Mouse (Mus musculus): ENCODE data around the gene Casp7. TPM values are rescaled to one million over a fixed set of nuclear protein-coding genes. Genes with fewer than 3 reads are reported as not detected.
A peak's percentile ranks its signal among the peaks of the same experiment; 100 is the strongest.
"Not testable (repeated sequence)": the region's sequence is repeated elsewhere in the genome, so short reads cannot be mapped to it uniquely, and the experiment has no call there.

Casp7 gene
- polyA plus RNA-seq, 1 experiment from 2014 or later, result 16.7 TPM

GRCm38 (mm10) chr19:56406581-56406980 is 9.7 kb downstream of the Casp7 start:
- ATAC-seq (ENCODE audit: low FRiP score), result no peak
- WGBS, result 89% methylated on average over 7 of the region's 7 CpGs
- no peak overlapping the region for H3K4me3 ChIP-seq
- no peak overlapping the region for H3K9ac ChIP-seq
- no peak overlapping the region for H3K4me2 ChIP-seq (replicated peaks)
- H3K27ac ChIP-seq, result no peak overlapping the region
- 0 out of 2 replicates have a peak, but pooled peaks cover 2% of the 10 kb centered on the region for H3K4me1 ChIP-seq
- no peaks in the 10 kb centered on the region for H3K27me3 ChIP-seq
- H3K9me3 ChIP-seq (replicated peaks), result no peaks in the 10 kb centered on the region
- H3K36me3 ChIP-seq, result no peaks in the 10 kb centered on the region; the same call in 1 of the 2 replicates

GRCm38 (mm10) chr19:56409884-56410283 is 13.0 kb downstream of the Casp7 start:
- ATAC-seq (ENCODE audit: low FRiP score); H3K4me1 ChIP-seq; H3K9me3 ChIP-seq (replicated peaks); H3K27ac ChIP-seq; H3K4me3 ChIP-seq; H3K9ac ChIP-seq; H3K27me3 ChIP-seq; H3K36me3 ChIP-seq; H3K4me2 ChIP-seq (replicated peaks): not testable (repeated sequence)
- 100% methylated on average over 4 of the region's 4 CpGs for WGBS

DNA sequence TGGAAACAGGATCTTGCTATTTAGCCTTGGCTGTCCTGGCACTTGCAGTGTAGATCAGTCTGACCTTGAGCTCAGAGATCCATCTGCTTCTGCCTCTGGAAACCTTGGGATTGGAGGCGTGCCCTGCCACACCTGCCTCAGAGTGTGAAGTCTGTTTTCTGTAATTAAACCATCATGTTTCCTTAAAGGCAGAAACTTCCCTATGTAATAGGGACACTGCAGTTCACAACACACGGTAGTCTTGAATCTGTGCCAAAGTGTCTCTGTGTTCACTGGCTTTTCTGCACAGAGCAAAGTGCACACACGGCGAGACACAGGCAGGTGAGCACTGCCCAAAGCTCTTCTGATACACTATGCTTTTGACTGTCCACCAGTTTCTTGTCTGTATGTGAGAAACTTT is 21.5 kb downstream of the Casp7 start:
- no peak for ATAC-seq (ENCODE audit: low FRiP score)
- Histone ChIP-seq H3K27ac (no peak overlapping the region), H3K9me3 (replicated peaks) (no peaks in the 10 kb centered on the region), H3K9ac (no peak overlapping the region), H3K4me3 (no peak overlapping the region), H3K27me3 (no peaks in the 10 kb centered on the region), H3K4me1 (peaks cover 5% of the 10 kb centered on the region), H3K4me2 (replicated peaks) (no peak overlapping the region), H3K36me3 (no peaks in the 10 kb centered on the region)
- WGBS, result 92% methylated on average over 4 of the region's 4 CpGs

DNA sequence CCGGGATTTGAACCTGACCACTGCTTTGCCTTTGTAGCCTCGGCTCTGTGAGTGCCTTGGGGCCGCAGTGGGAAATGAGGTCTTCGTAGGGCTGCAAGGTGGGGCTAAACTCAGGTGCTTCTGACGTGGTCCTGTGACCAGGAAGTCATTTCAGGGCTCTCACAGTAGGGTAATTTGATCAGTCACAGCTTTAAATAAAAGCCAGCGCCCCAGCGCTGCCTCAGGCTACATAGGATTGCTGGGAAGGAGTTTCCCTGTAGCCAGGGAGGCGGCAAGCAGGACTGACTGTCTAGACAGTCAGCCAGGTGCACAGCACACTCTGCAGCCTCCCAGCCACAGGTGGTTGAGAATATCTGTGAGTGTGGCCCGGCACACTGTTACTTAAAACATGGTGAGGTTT is 22.5 kb downstream of the Casp7 start:
- ATAC-seq (ENCODE audit: low FRiP score), result no peak
- no peaks in the 10 kb centered on the region for H3K36me3 ChIP-seq
- H3K27ac ChIP-seq, result no peak overlapping the region
- no peaks in the 10 kb centered on the region for H3K27me3 ChIP-seq
- no peak overlapping the region for H3K4me3 ChIP-seq
- 70% methylated on average over 9 of the region's 9 CpGs for WGBS
- no peak overlapping the region for H3K9ac ChIP-seq
- no peak overlapping the region for H3K4me2 ChIP-seq (replicated peaks)
- peaks cover 10% of the 10 kb centered on the region for H3K4me1 ChIP-seq
- no peaks in the 10 kb centered on the region for H3K9me3 ChIP-seq (replicated peaks)

DNA sequence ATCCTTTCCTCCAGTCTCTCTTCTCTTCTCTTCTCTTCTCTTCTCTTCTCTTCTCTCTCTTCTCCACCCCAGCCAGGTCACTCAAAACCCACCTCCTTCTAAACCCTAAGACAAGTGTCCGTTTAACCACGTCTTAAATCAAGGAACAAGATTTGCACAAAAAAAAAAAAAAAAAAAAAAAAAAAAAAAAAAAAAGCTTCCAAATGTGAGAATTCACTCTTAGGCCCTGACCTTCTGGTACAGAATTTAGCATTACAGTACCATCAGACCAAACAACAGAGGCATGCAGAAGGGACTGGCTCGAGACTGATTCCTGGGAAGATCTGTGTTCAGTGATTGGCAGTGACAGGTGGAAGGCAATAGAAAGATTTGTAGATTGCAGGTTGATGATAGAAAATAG is 23.4 kb downstream of the Casp7 start:
- Histone ChIP-seq H3K27ac (no peak overlapping the region), H3K9me3 (replicated peaks) (no peaks in the 10 kb centered on the region), H3K9ac (no peak overlapping the region), H3K4me1 (peaks cover 10% of the 10 kb centered on the region), H3K36me3 (no peaks in the 10 kb centered on the region), H3K27me3 (no peaks in the 10 kb centered on the region), H3K4me3 (no peak overlapping the region), H3K4me2 (replicated peaks) (no peak overlapping the region)
- no peak for ATAC-seq (ENCODE audit: low FRiP score)
- 93% methylated on average over 3 of the region's 3 CpGs for WGBS

- no peak overlapping the region for H3K27ac ChIP-seq
- H3K9me3 ChIP-seq (replicated peaks), result no peaks in the 10 kb centered on the region
- 30% methylated on average over 14 of the region's 14 CpGs for WGBS
- no peak for ATAC-seq (ENCODE audit: low FRiP score)
- H3K4me3 ChIP-seq, result no peak overlapping the region
- H3K9ac ChIP-seq, result no peak overlapping the region
- H3K4me1 ChIP-seq, result peaks cover 10% of the 10 kb centered on the region
- peak overlapping the region; percentile 5; the same call in 1 of the 2 replicates for H3K4me2 ChIP-seq (replicated peaks)
- no peaks in the 10 kb centered on the region for H3K27me3 ChIP-seq
- no peaks in the 10 kb centered on the region for H3K36me3 ChIP-seq
These were observed 25.8 kb downstream of the Casp7 start for GRCm38 (mm10) chr19:56422476-56423338.

DNA sequence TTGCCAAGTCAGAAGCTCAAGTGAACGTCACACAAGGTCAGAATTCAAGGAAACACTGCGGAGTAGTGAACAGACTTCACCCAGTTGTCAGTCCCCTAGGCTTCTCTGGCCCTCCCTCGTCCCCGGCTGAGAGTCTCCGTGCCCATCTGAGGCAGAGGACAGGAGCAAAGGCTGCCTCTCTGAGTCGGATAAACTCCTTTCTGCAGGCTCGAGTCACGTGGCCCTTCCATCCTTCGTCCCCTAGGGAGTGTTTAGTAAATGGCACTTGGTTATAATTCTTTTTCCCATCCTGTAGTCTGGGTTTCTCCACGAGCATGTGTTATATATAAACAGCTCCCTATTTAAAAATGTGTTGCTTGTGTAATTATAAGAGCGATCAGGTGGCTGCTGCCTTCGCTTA is 26.4 kb downstream of the Casp7 start:
- peaks cover 10% of the 10 kb centered on the region for H3K4me1 ChIP-seq
- no peak overlapping the region for H3K4me3 ChIP-seq
- H3K27ac ChIP-seq, result no peak overlapping the region
- no peak overlapping the region for H3K9ac ChIP-seq
- no peaks in the 10 kb centered on the region for H3K27me3 ChIP-seq
- no peaks in the 10 kb centered on the region for H3K36me3 ChIP-seq
- H3K4me2 ChIP-seq (replicated peaks), result 0 out of 2 replicates have a peak overlapping the region, but pooled peaks have one; percentile 4
- no peak for ATAC-seq (ENCODE audit: low FRiP score)
- WGBS, result 57% methylated on average over 12 of the region's 12 CpGs
- H3K9me3 ChIP-seq (replicated peaks), result no peaks in the 10 kb centered on the region

GRCm38 (mm10) chr19:56424606-56425395 is 27.9 kb downstream of the Casp7 start:
- no peak overlapping the region for H3K4me3 ChIP-seq
- no peak for ATAC-seq (ENCODE audit: low FRiP score)
- H3K4me2 ChIP-seq (replicated peaks), result no peak overlapping the region
- peaks cover 10% of the 10 kb centered on the region for H3K4me1 ChIP-seq
- H3K27me3 ChIP-seq, result no peaks in the 10 kb centered on the region
- no peak overlapping the region for H3K27ac ChIP-seq
- no peaks in the 10 kb centered on the region for H3K9me3 ChIP-seq (replicated peaks)
- H3K9ac ChIP-seq, result no peak overlapping the region
- H3K36me3 ChIP-seq, result no peaks in the 10 kb centered on the region
- WGBS, result 76% methylated on average over 17 of the region's 17 CpGs

DNA sequence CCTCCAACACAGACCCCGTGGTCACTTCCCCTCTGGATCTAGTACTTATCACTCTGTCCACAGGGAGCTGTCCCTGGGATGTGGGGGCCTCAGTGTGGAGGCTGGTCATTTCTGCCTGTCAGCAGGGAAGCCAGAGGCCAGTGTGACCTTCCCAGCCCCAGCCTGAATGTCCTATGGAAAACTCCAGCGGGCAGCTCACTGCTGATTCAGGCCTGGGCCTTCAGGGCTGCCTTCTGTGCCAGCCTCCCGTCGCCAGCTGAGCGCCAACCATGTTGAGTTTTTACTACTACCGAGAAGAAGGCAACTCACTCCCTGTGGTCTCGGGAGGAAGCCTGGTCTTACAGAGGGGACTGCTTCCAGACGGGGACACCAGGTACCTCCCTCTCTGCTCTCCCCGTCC is 28.6 kb downstream of the Casp7 start:
- Histone ChIP-seq H3K4me2 (replicated peaks) (no peak overlapping the region), H3K36me3 (no peaks in the 10 kb centered on the region), H3K9ac (no peak overlapping the region), H3K9me3 (replicated peaks) (no peaks in the 10 kb centered on the region), H3K4me1 (peaks cover 10% of the 10 kb centered on the region), H3K4me3 (no peak overlapping the region), H3K27me3 (no peaks in the 10 kb centered on the region), H3K27ac (no peak overlapping the region)
- ATAC-seq (ENCODE audit: low FRiP score), result no peak
- WGBS, result 56% methylated on average over 9 of the region's 9 CpGs

- Histone ChIP-seq H3K4me3 (no peak overlapping the region), H3K9me3 (replicated peaks) (no peaks in the 10 kb centered on the region), H3K27ac (no peak overlapping the region), H3K4me1 (peaks cover 2% of the 10 kb centered on the region; the same call in 1 of the 2 replicates), H3K9ac (no peak overlapping the region), H3K36me3 (no peaks in the 10 kb centered on the region), H3K4me2 (replicated peaks) (no peak overlapping the region), H3K27me3 (no peaks in the 10 kb centered on the region)
- no peak for ATAC-seq (ENCODE audit: low FRiP score)
- WGBS, result 69% methylated on average over 8 of the region's 8 CpGs
These were observed 33.4 kb downstream of the Casp7 start for GRCm38 (mm10) chr19:56430369-56430768.

DNA sequence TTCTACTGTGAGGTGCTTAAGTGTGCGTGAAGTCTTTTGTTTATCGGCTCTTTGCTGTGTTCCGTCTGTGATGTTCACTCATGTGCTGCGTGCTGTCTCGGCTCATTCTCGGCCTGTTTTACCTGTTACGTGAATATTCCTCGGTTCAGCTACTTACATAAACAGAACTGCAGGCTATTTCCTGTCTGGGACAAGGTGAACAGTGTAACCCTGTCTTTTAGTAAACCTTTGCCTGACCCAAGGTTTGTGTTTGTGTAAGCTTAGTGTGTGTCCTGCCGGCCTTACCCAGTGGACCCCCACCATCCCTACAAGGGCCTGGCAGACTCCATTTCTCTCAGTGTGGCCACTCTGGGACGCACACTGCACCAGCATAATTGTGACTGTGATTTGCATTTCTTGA is 35.8 kb downstream of the Casp7 start:
- Histone ChIP-seq H3K27me3 (no peaks in the 10 kb centered on the region), H3K4me2 (replicated peaks) (no peak overlapping the region), H3K4me3 (no peak overlapping the region), H3K9ac (no peak overlapping the region), H3K36me3 (no peaks in the 10 kb centered on the region), H3K27ac (no peak overlapping the region), H3K4me1 (peaks cover 4% of the 10 kb centered on the region; the same call in 1 of the 2 replicates), H3K9me3 (replicated peaks) (no peaks in the 10 kb centered on the region)
- ATAC-seq (ENCODE audit: low FRiP score), result no peak
- WGBS, result 72% methylated on average over 10 of the region's 10 CpGs

DNA sequence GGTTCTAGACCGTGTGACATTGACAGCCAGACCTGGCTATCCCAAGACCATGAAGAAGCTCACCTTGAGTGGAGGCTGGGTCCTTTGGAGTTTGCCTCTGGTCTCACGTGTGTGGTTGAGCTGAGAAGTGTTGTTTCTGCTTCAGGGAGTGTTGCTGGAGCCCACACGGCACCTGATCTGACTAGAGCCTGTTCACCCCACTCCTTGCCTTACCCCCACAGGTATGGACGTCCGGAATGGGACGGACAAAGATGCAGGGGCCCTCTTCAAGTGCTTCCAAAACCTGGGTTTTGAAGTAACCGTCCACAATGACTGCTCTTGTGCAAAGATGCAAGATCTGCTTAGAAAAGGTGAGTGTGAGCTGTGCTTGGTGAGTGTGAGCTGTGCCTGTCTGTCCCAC is 36.7 kb downstream of the Casp7 start:
- Histone ChIP-seq H3K4me2 (replicated peaks) (no peak overlapping the region), H3K9me3 (replicated peaks) (no peaks in the 10 kb centered on the region), H3K36me3 (no peaks in the 10 kb centered on the region), H3K27ac (no peak overlapping the region), H3K9ac (no peak overlapping the region), H3K4me3 (no peak overlapping the region), H3K27me3 (no peaks in the 10 kb centered on the region), H3K4me1 (peaks cover 4% of the 10 kb centered on the region; the same call in 1 of the 2 replicates)
- no peak for ATAC-seq (ENCODE audit: low FRiP score)
- WGBS, result 94% methylated on average over 7 of the region's 7 CpGs
